Mouse (Mus musculus): Measurements from ENCODE around the gene Trpm5. TPM values are rescaled to one million over a fixed set of nuclear protein-coding genes. Genes with fewer than 3 reads are reported as not detected.

Trpm5 gene
- polyA plus RNA-seq, 1 experiment, result not detected

DNA sequence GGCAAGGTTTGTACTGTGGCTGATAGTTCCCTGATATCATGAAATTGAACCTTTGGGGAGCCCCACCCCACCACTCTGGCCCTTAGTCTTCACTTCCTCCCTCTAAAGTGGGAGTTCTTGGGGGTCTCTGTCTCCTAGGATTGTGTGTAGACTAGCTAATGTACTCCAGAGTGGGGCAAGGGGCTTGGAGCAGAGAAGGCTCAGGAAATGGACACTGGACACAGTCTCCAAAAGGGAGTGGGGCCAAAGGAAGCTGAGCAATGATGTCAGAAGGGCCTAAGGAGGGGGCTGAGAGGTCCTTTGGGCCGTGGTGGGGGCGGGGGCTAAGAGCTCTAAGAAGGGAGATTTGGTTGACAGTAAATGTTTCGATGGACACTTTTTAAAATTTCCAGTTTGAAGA lies 39.4 kb downstream of the Trpm5 start:
- TF ChIP-seq POLR2A (IDR thresholded peaks at IDR 0.05; ENCODE audit: borderline replicate concordance, low read depth, low read length) (no peak), CTCF (IDR thresholded peaks at IDR 0.05; ENCODE audit: low read depth, low read length) (0 out of 2 replicates have a peak, but pooled peaks have one; percentile 30)
- H3K27ac ChIP-seq (ENCODE audit: insufficient read depth, low read depth, low read length), result 0 out of 2 replicates have a peak overlapping the region, but pooled peaks have one; percentile 8
- peaks cover 60% of the 10 kb centered on the region for H3K4me1 ChIP-seq (ENCODE audit: control insufficient read depth, insufficient read depth, low read length)
- H3K4me3 ChIP-seq (ENCODE audit: insufficient read depth, low read length), result peak overlapping the region; percentile 63

DNA sequence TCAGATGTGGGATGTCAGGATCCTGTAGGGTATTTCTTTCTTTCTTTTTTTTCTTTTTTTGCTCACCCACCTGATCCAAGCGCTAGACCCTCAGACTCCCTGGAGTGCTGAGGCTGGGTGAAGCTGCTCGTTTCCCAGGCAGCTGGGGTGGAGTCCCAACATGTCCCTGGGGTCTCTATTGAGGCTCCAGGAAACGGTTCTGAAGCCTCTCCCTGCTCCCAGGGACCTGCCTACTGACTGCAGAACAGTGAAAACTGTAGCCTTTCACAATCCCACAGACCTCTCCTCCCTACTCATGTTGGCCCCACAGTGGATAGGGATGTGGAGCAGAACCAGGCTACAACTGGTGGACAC lies 39.9 kb downstream of the Trpm5 start:
- TF ChIP-seq POLR2A (IDR thresholded peaks at IDR 0.05; ENCODE audit: borderline replicate concordance, low read depth, low read length), result no peak
- no peak for TF ChIP-seq CTCF (IDR thresholded peaks at IDR 0.05; ENCODE audit: low read depth, low read length)
- Histone ChIP-seq H3K4me3 (ENCODE audit: insufficient read depth, low read length) (peak overlapping the region; percentile 63), H3K27ac (ENCODE audit: insufficient read depth, low read depth, low read length) (peak overlapping the region; percentile 8; the same call in 1 of the 2 replicates), H3K4me1 (ENCODE audit: control insufficient read depth, insufficient read depth, low read length) (peaks cover 58% of the 10 kb centered on the region)

- Histone ChIP-seq H3K4me1 (ENCODE audit: control insufficient read depth, insufficient read depth, low read length) (peaks cover 55% of the 10 kb centered on the region), H3K27ac (ENCODE audit: insufficient read depth, low read depth, low read length) (peak overlapping the region; percentile 9; the same call in 1 of the 2 replicates), H3K4me3 (ENCODE audit: insufficient read depth, low read length) (peak overlapping the region; percentile 63)
- no peak for TF ChIP-seq CTCF (IDR thresholded peaks at IDR 0.05; ENCODE audit: low read depth, low read length)
- TF ChIP-seq POLR2A (IDR thresholded peaks at IDR 0.05; ENCODE audit: borderline replicate concordance, low read depth, low read length), result no peak
Measured at GRCm38 (mm10) chr7:143053961-143054611, 40.4 kb downstream of the Trpm5 start.

GRCm38 (mm10) chr7:143053008-143053899 lies 41.2 kb downstream of the Trpm5 start:
- Histone ChIP-seq H3K27ac (ENCODE audit: insufficient read depth, low read depth, low read length) (peak overlapping the region; percentile 50), H3K4me1 (ENCODE audit: control insufficient read depth, insufficient read depth, low read length) (peaks cover 48% of the 10 kb centered on the region), H3K4me3 (ENCODE audit: insufficient read depth, low read length) (peak overlapping the region; percentile 63)
- TF ChIP-seq CTCF (IDR thresholded peaks at IDR 0.05; ENCODE audit: low read depth, low read length) (no peak), POLR2A (IDR thresholded peaks at IDR 0.05; ENCODE audit: borderline replicate concordance, low read depth, low read length) (no peak)

- TF ChIP-seq POLR2A (IDR thresholded peaks at IDR 0.05; ENCODE audit: borderline replicate concordance, low read depth, low read length) (peak; percentile 89), CTCF (IDR thresholded peaks at IDR 0.05; ENCODE audit: low read depth, low read length) (no peak)
- Histone ChIP-seq H3K4me3 (ENCODE audit: insufficient read depth, low read length) (peak within 1 kb of the TSS; percentile 63), H3K4me1 (ENCODE audit: control insufficient read depth, insufficient read depth, low read length) (peaks cover 46% of the 10 kb centered on the region), H3K27ac (ENCODE audit: insufficient read depth, low read depth, low read length) (peak within 1 kb of the TSS; percentile 50)
Measured at GRCm38 (mm10) chr7:143052626-143053007, 41.8 kb downstream of the Trpm5 start, which contains the start of gene Cd81. Cd81 (plus strand) TSS chr7:143052739.

- TF ChIP-seq CTCF (IDR thresholded peaks at IDR 0.05; ENCODE audit: low read depth, low read length) (no peak), POLR2A (IDR thresholded peaks at IDR 0.05; ENCODE audit: borderline replicate concordance, low read depth, low read length) (no peak)
- Histone ChIP-seq H3K4me3 (ENCODE audit: insufficient read depth, low read length) (no peak overlapping the region), H3K27ac (ENCODE audit: insufficient read depth, low read depth, low read length) (no peak overlapping the region), H3K4me1 (ENCODE audit: control insufficient read depth, insufficient read depth, low read length) (peaks cover 43% of the 10 kb centered on the region)
Measured at GRCm38 (mm10) chr7:143051316-143051715, 43.1 kb downstream of the Trpm5 start.

GRCm38 (mm10) chr7:143049841-143050816 lies 44.3 kb downstream of the Trpm5 start:
- no peak for TF ChIP-seq CTCF (IDR thresholded peaks at IDR 0.05; ENCODE audit: low read depth, low read length)
- TF ChIP-seq POLR2A (IDR thresholded peaks at IDR 0.05; ENCODE audit: borderline replicate concordance, low read depth, low read length), result no peak
- no peak overlapping the region for H3K4me3 ChIP-seq (ENCODE audit: insufficient read depth, low read length)
- H3K27ac ChIP-seq (ENCODE audit: insufficient read depth, low read depth, low read length), result no peak overlapping the region
- H3K4me1 ChIP-seq (ENCODE audit: control insufficient read depth, insufficient read depth, low read length), result peaks cover 41% of the 10 kb centered on the region

DNA sequence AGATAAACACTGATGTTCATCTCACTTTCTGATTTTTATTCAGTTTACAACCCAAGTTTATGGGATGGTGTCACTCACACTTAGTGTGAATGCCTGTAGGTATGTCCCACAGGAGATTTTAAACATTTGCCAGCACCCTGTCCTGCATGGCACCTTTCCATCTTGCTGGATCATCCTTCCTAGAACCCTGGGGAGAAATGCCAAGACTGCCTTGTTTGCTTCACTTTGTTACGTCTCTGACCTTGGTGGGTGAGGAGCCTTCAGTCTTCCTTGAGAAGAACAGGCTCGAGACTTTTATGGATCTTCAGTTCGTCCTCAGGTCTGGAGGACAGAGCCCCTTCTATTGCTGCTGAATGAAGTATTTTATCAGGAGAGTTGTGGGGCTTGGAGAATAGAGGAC lies 45.1 kb downstream of the Trpm5 start:
- Histone ChIP-seq H3K27ac (ENCODE audit: insufficient read depth, low read depth, low read length) (no peak overlapping the region), H3K4me1 (ENCODE audit: control insufficient read depth, insufficient read depth, low read length) (peaks cover 33% of the 10 kb centered on the region)
- TF ChIP-seq CTCF (IDR thresholded peaks at IDR 0.05; ENCODE audit: low read depth, low read length) (no peak), POLR2A (IDR thresholded peaks at IDR 0.05; ENCODE audit: borderline replicate concordance, low read depth, low read length) (no peak)

GRCm38 (mm10) chr7:143046358-143046757 lies 48.1 kb downstream of the Trpm5 start:
- Histone ChIP-seq H3K4me3 (ENCODE audit: insufficient read depth, low read length) (no peak overlapping the region), H3K4me1 (ENCODE audit: control insufficient read depth, insufficient read depth, low read length) (peaks cover 50% of the 10 kb centered on the region), H3K27ac (ENCODE audit: insufficient read depth, low read depth, low read length) (peak overlapping the region; percentile 44)
- TF ChIP-seq CTCF (IDR thresholded peaks at IDR 0.05; ENCODE audit: low read depth, low read length) (no peak), POLR2A (IDR thresholded peaks at IDR 0.05; ENCODE audit: borderline replicate concordance, low read depth, low read length) (no peak)

More for the DNA sequence above, 45.1 kb downstream of the Trpm5 start:
- no peak overlapping the region for H3K4me3 ChIP-seq (ENCODE audit: insufficient read depth, low read length)

All from bone marrow macrophage, adult 2 months (primary cell).